Mouse (Mus musculus) small intestine, adult 2 months (tissue): ENCODE data around the gene Rab22a.

Source experiments
- CTCF ChIP-seq: fragments of 200-500 bp; IDR thresholded peaks from 2 replicates; pipeline ENCODE4 v1.5.1; 2012; ENCODE audit warnings: low read depth, mild to moderate bottlenecking, control low read depth, inconsistent platforms, low read length, moderate library complexity, mixed read lengths; ENCODE audit not compliant: insufficient replicate concordance, insufficient read length; ENCODE audit errors: extremely low read depth
- POLR2A ChIP-seq: fragments of 200-500 bp; IDR thresholded peaks from 2 replicates; pipeline ENCODE4 v1.6.1; 2012; ENCODE audit warnings: low read depth, mild to moderate bottlenecking, control low read depth, inconsistent platforms, low read length, moderate library complexity

- TF ChIP-seq CTCF: no peak
- TF ChIP-seq POLR2A: no peak
These were observed 77.8 kb downstream of the Rab22a start, which contains the start of gene Vapb for GRCm38 (mm10) chr2:173737222-173737989.
